Mouse (Mus musculus) frontal cortex, adult 2 months (tissue): Measurements from ENCODE around the gene Ralgapa2. TPM values are rescaled to one million over a fixed set of nuclear protein-coding genes. Genes with fewer than 3 reads are reported as not detected.

Source experiments
- DNase-seq, 2 experiments: peaks; one replicate each; pipeline ENCODE4 v3.0.0; 2022; ENCODE audit warnings: low spot score in 1 of 2; ENCODE audit errors: extremely low spot score in 1 of 2
- polyA plus RNA-seq: library from polyadenylated mRNA; depleted of rRNA; stranded (reverse); fragments of >200 nt; gene quantifications from 2 replicates; pipeline ENCODE4 v1.2.3, GENCODE M21; 2012

The Ralgapa2 gene
- polyA plus RNA-seq, 1 experiment: 11.9 TPM

GRCm38 (mm10) chr2:146196126-146196525 lies 316.0 kb downstream of the Ralgapa2 start:
- no peak for DNase-seq
